Mouse (Mus musculus) induced T-regulatory cell, adult 2 months (primary cell): ENCODE measurements around the gene Gmds.

ENCODE experiments used
- DNase-seq: peaks from one replicate; pipeline ENCODE4 v3.0.0-alpha.2; 2012; ENCODE audit warnings: low read depth

Gmds gene

GRCm38 (mm10) chr13:32338513-32339365, at the start of gene Gmds:
Gmds (minus strand) TSS chr13:32338740.
- DNase-seq, result peak; percentile 95

- no peak for DNase-seq
Observed at GRCm38 (mm10) chr13:32385421-32386092, 47.0 kb upstream of the Gmds start.

- DNase-seq, result no peak
Observed at GRCm38 (mm10) chr13:32382227-32383010, 43.9 kb upstream of the Gmds start.

GRCm38 (mm10) chr13:32378634-32379033, 40.1 kb upstream of the Gmds start:
- no peak for DNase-seq

GRCm38 (mm10) chr13:32372531-32372883, 34.0 kb upstream of the Gmds start:
- no peak for DNase-seq

- DNase-seq, result no peak
Observed at GRCm38 (mm10) chr13:32371874-32372530, 33.5 kb upstream of the Gmds start.

- DNase-seq, result no peak
Observed at GRCm38 (mm10) chr13:32370751-32371150, 32.2 kb upstream of the Gmds start.

- no peak for DNase-seq
Observed at GRCm38 (mm10) chr13:32370135-32370534, 31.6 kb upstream of the Gmds start.

- DNase-seq, result no peak
Observed at GRCm38 (mm10) chr13:32337735-32338512, 616 bp downstream of the Gmds start.

GRCm38 (mm10) chr13:32318309-32318708, 20.2 kb downstream of the Gmds start:
- DNase-seq, result no peak

- no peak for DNase-seq
Observed at GRCm38 (mm10) chr13:32317354-32317753, 21.2 kb downstream of the Gmds start.

GRCm38 (mm10) chr13:32312663-32313062, 25.9 kb downstream of the Gmds start:
- DNase-seq, result peak; percentile 76

GRCm38 (mm10) chr13:32311476-32311875, 27.1 kb downstream of the Gmds start:
- no peak for DNase-seq

- no peak for DNase-seq
Observed at GRCm38 (mm10) chr13:32298456-32298855, 40.1 kb downstream of the Gmds start.

GRCm38 (mm10) chr13:32297398-32297797, 41.1 kb downstream of the Gmds start:
- DNase-seq, result peak; percentile 48

GRCm38 (mm10) chr13:32294416-32295195, 43.9 kb downstream of the Gmds start:
- DNase-seq, result no peak

- DNase-seq, result no peak
Observed at GRCm38 (mm10) chr13:32272937-32273496, 65.5 kb downstream of the Gmds start.

- DNase-seq, result no peak
Observed at GRCm38 (mm10) chr13:32269757-32270156, 68.8 kb downstream of the Gmds start.

GRCm38 (mm10) chr13:32269261-32269660, 69.3 kb downstream of the Gmds start:
- DNase-seq, result no peak

GRCm38 (mm10) chr13:32268284-32268683, 70.3 kb downstream of the Gmds start:
- no peak for DNase-seq
